Mouse (Mus musculus): ENCODE results near the gene Flt3l.
A peak's percentile ranks its signal among the peaks of the same experiment; 100 is the strongest.
"Not testable (repeated sequence)": the region's sequence is repeated elsewhere in the genome, so short reads cannot be mapped to it uniquely, and the experiment has no call there.

Gene Flt3l

DNA sequence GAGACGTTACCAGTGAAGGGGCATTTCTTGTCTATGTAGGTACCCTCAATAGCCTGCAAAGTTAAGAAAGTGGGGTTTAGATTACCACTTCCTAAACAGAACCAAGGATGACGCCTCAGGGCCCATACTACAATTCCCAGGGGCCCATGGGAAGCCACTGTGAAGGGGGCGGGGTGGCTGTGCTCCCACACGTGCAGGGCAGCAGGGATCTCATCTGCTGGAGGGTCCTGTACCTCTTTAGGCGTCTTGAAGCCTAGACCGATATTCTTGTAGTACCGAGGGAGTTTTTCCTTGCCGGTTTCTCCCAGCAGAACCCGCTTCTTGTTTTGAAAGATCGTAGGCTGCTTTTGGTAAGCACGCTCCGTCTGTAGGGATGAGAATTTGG, 13.1 kb downstream of the Flt3l start:
- peak; percentile 41 for DNase-seq (ENCODE audit: low spot score)

DNA sequence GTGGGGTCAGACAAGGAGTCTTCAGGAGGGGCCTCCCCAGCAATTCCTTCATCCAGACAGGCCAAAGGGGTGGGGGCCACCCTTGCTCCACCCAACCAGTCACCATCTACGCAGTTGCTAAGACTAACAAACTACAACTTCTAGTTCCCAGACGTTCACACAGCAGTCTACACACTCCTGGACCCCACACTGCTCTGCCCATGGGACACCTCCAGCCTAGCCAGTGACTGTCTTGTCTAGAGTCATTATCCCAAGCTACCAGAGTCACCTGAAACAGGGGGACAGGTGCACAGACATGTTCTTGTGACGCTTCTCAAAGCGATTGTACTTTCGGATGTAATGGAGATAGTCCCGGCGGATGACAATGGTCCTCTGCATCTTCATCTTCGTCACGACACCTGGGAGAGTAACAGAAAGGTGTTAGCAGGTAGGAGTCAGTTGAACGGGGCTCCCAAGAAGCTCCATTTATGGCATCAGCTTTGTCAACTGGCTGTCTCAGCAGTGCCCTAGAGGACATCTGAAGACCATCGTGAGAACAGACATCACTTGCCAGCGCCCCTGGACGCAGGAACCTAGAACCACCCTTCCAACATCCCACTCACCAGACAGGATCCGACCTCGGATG, 13.6 kb downstream of the Flt3l start:
- no peak for DNase-seq (ENCODE audit: low spot score)

DNA sequence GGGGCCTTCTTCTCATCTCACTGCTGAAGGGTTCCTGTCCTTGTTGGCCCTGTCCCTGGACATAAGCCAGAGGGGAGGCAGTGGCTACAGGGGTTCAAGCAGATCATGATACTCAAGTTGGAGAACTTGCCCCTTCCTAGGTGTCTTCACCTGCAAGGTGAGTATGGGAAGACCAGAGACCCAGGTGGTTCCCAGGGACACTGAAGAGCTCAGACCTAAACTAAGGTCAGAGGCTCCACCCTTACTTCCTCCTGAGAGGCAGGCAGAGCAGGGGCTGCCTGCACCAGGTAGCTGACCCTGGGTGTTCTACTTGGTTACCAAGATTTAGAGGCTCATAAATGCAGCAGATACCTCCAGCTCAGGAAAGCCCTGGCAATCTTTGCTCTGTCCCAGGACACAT, 14.3 kb downstream of the Flt3l start:
- DNase-seq (ENCODE audit: low spot score): no peak

DNA sequence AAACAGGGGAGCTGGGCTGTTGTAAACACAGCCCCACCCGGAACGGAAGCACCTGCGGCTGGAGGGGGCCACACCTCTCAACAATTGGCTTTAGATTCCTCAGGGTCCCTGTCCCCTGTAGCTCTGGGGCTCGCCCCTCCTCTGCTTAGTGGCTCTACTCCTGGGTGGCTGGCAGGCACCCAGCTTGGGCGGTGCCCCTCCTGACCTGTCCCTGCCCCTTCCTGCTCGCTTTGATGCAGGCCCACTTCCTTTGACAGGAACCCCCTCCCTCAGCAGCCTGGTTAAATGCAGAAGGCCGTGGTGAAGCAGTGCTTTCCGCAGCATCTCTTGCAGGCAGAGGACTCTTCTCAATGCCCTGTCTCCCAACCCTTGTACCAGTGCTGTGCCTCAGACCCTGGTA, 14.8 kb downstream of the Flt3l start:
- no peak for DNase-seq (ENCODE audit: low spot score)

DNA sequence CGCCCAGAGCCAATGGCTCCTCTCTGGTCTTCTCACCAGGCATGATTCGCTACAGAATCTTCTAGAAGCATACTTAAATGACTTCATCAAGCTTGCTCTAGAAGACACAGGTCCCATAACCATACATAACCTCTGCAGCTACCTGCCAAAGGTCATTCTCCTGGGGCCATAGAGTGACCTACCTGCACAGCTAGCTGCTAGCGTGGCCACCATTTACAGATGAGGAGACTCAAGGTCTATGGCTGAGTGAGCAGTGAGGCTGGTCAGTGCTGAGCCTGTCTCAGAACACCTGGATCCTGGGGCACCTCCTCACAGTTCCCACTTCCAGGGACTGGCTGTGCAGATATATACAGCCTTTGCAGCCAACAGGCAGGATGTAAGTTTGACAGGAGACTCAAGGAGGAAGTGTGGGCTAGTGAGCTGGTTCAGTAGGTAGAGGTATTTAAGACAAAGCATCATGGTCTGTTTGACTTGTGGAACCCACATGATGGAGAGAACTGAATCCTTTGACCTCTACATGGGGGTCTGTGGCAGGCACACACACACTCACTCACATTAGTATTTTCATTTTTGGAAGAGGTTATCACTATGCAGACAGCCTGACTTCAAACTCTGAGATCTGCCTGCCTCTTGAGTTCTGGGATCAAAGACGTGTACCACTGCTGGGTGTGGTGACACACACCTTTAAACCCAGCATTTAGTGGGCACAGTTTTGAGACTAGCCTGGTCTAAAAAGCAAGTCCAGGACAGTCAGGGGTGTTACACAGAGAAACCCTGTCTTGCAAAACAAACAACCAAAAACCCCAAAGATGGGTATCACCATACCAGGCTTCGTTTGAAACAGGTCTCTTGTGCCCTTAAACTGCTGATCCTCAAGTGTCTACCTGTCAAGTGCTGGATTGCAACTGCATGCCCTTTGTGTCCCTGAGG, 16.2 kb downstream of the Flt3l start:
- no peak for DNase-seq (ENCODE audit: low spot score)

DNA sequence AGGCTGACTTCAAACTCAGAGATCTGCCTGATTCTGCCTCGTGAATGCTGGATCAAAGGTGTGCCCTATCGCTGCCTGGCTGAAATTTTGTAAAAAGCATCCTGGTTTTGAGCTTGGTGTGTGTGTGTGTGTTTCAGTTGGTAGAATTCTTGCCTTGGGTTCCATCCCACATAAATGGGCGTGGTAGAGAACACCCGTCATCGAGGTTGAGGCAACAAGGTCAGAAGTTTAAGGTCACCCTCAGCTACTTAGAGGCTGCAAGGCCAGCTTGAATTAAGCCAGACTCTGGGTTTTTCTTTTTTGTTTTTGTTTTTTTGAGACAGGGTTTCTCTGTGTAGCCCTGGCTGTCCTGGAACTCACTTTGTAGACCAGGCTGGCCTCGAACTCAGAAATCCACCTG, 17.9 kb downstream of the Flt3l start:
- no peak for DNase-seq (ENCODE audit: low spot score)

DNA sequence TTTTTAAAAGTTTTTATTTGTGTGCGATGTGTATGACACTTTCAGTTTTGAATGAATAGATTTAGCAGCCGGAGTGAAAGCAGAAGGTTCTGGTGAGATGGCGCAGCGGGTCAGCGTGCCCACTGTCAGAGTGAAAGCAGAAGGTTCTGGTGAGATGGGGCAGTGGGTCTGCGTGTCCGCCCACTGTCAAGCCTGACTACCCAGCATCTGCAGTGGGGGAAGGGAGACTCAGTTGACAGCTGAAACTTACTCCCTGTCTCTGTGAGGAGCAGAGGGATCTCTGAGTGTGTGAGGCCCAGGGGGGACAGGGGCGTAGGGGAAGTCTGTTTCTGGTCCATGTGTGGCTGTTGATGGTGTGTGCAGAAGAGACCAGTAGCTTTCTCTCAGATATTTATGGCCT, 18.7 kb downstream of the Flt3l start:
- DNase-seq (ENCODE audit: low spot score): no peak

DNA sequence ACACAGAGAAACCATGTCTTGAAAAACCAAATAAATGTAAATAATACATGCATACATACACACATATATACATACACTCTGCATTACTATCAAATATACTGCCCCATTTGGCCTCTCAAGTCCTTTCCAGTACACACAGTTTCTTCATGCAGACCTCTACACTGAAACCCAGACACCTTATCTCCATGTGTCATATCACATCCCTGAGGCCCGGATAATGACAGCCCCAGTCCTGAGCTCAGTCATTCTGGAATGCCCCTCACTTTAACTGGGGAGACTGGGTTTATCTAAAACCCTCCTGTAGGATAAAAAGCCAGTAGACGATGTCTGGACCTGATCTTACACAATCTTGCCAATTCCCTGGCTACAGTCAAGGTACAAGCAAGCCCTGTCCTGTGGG, 22.8 kb downstream of the Flt3l start:
- no peak for DNase-seq (ENCODE audit: low spot score)

DNA sequence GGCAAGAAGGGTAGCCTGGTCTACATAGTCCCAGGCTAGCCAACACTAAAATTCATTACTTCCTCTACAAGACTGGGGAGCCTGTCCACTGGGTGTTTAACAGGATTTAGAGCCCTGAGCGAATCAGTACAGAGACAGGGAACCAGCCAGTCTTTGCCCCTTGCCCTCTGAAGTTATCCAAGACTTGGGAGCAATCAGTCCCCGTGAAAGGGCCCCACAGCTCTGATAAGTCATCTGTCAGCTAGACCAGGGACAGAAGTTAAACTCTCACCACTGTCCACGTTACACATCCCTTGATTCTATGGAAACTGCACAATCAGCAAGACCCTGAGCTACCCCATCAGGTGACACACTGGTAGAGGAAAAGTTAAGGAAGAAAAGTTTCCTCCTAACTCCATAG, 23.7 kb downstream of the Flt3l start:
- no peak for DNase-seq (ENCODE audit: low spot score)

DNA sequence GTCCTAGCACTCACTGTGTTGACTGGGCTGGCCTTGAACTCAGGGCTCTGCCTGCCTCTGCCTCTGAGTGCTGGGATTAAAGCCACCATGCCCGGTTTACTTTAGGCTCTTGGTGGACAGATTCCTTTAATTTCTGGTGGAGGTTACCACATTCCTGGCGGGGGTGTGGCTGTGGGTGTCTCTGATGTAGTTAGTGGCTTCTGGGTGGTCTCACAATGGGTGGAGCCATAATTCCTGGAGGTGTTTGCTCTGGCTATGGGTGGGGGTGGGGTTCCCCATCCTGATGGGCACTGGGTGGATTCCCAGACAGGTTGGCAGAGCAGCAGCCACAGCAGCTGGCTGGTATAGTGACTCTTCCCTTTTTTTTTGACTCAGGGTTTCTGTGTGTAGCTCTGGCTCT, 24.3 kb downstream of the Flt3l start:
- no peak for DNase-seq (ENCODE audit: low spot score)

DNA sequence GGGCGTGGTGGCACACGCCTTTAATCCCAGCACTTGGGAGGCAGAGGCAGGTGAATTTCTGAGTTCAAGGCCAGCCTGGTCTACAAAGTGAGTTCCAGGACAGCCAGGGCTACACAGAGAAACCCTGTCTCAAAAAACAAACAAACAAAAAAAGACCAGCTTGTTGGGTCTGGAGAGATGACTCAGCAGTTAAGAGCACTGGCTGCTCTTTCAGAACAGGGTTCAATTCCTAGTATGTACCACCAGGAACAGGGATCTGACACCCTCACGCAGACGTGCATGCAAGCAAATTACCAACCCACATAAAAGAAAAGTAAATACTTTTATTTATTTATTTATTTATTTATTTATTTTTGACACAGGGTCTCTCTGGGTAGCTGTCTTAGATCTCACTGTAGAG, 26.1 kb downstream of the Flt3l start:
- DNase-seq (ENCODE audit: low spot score): not testable (repeated sequence)

DNA sequence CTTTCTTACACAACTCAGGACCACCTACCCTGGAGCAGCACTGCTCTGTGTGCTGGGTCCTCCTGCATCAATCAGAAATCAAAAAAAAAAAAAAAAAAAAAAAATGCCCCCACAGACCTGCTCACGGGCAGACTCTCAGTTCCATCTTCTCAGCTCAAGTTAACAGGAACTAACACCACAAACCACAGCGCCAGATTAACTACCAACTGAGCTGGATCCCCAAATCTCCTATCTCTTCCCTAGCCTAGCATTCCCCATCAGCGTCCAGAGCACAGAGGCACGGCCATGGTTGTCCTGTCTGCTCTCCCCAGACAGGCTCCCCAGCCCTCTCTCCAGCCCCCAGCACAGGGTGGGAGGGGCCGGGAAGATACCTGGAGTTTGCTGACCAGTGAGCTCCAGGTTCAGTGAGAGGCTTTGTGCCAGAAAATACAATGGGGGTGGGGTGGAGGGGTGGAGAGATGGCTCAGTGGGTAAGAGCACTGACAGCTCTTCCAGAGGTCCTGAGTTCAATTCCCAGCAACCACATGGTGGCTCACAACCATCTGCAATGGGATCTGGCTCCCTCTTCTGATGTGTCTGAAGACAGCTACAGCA, 29.1 kb downstream of the Flt3l start:
- no peak for DNase-seq (ENCODE audit: low spot score)

DNA sequence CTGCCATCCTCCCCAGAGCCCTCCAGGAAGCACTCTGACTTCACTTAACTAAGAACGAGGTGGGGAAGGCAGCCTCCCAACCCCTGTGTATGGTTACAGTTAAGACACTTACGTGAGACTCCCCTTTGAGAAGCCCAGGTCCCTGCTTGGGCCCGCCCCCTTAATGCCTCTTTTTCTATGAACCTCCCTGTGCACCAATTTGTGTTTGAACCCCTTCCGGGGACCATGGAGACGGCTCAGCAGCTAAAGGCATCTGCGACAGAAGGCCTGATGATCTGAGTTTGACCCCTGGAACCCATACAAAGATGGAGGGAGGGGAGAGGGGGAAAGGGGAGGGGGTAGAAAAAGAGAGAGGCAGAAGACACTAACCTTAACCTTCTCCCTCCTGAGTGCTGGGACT, 29.8 kb downstream of the Flt3l start:
- DNase-seq (ENCODE audit: low spot score): no peak

DNA sequence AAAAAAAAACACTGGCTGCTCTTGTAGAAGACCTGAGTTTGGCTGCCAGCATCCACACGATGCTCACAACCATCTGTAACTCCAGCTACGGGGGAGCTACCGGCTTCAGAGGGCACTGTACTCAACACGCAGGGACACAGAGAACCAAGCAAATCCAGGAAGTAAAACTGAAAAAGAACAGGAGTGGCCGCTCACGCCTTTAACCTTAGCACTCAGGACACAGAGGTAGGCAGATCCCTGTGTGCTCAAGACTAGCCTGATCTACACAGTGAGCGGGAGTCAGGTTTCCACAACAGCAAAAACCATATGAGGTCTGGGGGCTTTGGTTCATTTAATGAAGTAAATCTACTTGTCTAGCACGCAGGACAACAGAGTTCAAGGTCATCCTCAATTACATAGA, 30.7 kb downstream of the Flt3l start:
- DNase-seq (ENCODE audit: low spot score): no peak

DNA sequence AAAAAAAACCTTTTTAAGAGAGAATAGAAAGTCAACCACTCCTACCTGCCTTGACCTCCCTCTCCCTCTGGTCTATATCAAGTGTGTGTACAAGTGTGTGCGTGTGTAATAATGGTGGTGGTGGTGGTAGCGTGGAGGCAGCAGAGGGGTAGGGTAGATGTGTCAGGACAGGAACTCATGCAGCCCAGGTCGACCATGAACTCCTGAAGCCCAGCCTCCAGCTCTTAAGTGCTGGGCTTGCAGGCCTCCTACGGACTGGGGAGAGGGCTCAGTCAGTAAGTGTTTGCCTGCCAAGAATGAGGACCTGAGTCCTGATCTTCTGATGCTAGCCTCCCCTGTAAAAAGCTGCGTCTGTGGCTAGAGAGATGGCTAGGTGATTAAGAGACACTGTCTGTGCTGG, 31.3 kb downstream of the Flt3l start:
- DNase-seq (ENCODE audit: low spot score): no peak

DNA sequence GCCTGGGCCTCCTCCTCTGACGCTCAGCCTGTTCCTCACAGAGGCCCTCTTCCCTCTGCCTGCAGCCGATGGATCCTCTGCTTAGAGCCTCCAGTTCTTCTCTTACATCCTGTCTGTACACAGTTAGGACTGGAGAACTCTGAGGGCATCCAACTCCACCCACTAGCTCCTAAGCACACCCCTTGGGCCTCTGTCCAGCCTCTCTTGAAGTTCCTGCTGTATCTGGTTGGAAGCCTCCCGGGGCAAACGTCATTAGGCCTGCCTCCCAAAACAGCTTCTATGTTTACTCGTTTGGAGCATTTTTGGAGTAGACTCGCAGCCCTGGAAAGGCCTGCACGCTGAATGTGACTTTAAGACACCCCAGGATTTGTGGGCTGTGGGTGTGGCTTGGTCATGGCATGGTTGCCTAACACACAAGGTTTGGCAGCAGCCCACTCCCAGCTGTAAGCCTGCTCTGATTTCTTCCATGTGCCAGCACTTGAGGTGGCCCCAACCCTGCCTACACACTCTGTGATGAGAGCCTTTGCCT, 32.5 kb downstream of the Flt3l start, which contains the start of gene Fcgrt:
Fcgrt (minus strand) TSS at position 200 of the 529 bp plus-strand sequence.
- DNase-seq (ENCODE audit: low spot score): peak; percentile 93

DNA sequence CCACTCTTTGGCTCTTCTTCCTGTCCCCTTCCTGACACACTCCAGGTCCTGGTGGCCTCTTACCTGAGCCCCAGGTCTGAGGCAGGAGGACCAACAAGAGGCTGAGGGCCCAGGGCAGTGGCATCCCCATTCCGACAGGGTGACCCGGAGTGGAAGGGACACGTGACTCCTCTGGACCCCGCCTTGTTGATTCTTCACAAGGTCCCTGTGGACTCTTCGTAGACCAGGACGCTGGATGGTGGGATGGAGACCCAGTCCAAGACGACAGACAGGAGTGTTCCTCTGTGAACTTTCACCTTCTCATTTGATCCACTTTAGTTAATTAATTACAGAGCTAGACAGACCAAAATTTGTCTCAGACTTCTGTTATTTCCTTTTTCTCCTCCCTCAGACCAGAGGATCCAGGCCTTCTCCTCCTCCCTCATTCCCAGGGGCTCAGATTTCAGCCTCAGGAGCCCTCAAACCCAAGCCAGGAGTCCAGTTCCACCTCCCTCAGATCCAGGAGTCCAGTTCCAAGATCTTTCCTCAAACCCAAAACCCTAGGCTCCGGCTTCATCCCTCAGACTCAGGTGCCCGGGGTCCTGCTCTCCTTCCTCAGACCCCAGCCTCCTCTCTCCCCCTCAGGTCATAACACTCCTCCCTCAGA, 33.2 kb downstream of the Flt3l start:
- no peak for DNase-seq (ENCODE audit: low spot score)

DNA sequence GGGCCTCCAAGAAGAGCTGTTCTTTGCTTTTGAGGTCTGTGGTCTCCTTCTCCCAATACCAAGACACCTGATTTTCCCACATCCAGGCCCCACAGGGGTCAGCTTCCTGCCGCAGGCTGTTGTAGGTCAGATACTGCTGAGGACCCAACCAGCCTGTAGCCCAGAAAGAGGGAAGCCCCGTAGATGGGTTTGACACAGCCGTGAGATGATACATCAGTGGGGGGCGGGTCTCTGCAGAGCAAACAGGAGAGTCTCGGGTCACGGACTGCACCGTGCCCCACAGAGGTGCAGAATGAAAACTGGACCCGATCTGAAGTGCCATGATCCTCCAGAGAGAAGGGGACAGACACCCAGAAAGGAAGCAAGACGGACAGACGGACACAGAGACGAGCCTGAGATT, 33.8 kb downstream of the Flt3l start:
- DNase-seq (ENCODE audit: low spot score): no peak

DNA sequence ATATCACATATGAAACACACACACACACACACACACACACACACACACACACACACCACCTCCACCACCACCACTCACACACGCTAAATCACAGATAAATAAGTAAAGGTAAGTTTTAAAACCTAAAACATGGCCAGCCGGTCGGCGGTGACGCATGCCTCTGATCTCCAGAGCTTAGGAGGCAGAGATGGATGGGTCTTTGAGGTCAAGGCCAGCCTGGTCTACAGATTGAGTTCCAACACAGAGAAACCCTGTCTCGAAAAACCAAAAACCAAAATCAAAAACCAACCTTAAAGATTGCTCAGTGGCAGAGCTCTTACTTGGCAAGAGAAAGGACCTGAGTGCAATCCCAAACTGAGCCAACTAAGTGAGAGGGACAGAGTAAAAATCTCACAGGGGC, 36.2 kb downstream of the Flt3l start:
- DNase-seq (ENCODE audit: low spot score): no peak

DNA sequence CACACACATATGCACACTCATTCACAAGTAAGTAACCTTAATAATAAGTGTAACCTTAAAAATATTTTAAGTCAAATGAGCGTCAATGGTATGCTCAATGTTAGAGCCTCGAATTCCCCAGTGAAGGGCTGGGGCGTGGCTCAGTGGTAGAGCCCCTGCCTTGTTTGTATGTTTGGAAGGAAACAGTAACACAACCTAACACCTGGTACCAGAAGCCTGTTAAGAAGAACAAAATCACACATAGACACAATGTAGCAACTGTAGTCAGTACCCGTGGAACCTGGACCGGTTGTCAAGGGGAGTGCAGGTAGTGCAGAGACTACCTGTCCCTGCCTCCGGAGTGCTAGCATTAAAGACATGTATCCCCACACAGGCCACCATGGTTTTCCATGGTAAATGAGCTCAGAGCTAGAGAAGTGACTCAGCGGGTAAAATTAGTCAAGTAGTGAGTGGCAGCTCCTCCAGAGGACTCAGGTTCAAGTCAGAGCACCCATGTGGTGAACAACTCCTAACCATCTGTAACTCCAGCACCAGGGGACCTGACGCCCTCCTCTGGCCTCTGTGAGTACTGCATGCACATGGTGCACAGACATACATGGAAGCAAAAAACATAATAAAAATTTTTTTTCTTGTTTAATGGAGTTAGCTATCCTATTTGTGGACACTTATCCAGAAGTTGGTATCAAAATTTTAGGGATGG, 37.5 kb downstream of the Flt3l start:
- DNase-seq (ENCODE audit: low spot score): no peak

DNA sequence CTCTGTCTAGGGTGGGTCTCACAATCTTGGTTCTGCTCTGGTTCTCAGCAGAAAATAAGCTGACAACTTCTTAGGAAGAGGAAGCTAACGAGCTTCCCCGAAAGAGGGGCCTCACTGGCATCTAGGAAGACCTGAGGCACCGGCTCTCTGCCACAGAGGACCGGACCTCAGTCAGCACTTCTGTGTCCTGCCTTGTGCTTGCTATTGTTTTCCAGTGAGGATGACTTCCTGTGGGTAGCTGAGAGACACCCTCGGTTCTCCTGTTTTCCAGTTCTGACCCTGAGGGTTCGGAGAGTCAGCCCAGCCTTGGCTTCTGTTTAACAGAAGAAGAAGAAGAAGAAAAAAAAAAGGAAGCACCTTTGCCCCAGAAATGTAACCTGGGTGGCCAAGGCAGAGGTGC, 38.8 kb downstream of the Flt3l start:
- DNase-seq (ENCODE audit: low spot score): no peak

DNA sequence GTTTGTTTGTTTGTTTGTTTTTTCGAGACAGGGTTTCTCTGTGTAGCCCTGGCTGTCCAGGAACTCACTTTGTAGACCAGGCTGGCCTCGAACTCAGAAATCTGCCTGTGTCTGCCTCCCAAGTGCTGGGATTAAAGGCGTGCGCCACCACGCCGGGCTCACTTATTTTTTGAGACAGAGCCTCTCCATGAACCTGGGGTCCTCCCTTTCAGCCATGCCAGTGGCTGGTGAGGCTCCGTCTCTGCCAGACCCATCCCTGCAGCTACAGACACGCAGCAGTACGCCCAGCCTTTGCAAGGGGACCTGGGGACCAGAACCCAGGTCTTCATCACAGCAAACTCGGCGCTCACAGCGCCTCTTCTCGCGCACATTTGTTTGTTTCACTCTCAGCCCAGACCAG, 40.3 kb downstream of the Flt3l start:
- not testable (repeated sequence) for DNase-seq (ENCODE audit: low spot score)

All from urinary bladder, postnatal 14 days (tissue).